Mouse (Mus musculus): ENCODE data around the gene Bves.

DNA sequence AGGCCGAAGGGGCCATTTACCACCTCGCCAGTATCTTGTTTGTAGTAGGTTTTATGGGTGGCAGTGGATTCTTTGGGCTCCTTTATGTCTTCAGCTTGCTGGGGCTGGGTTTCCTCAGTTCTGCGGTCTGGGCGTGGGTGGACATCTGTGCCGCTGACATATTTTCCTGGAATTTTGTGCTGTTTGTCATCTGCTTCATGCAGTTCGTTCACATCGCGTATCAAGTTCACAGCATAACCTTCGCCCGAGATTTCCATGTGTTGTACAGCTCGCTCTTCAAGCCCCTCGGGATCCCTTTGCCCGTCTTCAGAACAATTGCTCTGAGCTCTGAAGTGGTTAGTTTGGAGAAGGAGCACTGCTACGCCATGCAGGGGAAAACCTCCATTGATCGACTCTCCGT, 20.7 kb upstream of the Bves start:
- TF ChIP-seq POLR2A (IDR thresholded peaks at IDR 0.05; ENCODE audit: low read depth, low read length) (no peak), CTCF (conservative IDR thresholded peaks at IDR 0.05; ENCODE audit: insufficient read depth, insufficient read length, low read depth, low read length) (no peak)

Measured in kidney, adult 2 months (tissue).